Mouse (Mus musculus) 3134 (cell line): ENCODE results near the gene Lmo7.

Experiments used
- DNase-seq: peaks from one replicate; pipeline ENCODE4 v3.0.0-alpha.2; 2011; ENCODE audit warnings: low spot score; ENCODE audit not compliant: insufficient read length; ENCODE audit errors: extremely low read depth

Gene Lmo7

DNA sequence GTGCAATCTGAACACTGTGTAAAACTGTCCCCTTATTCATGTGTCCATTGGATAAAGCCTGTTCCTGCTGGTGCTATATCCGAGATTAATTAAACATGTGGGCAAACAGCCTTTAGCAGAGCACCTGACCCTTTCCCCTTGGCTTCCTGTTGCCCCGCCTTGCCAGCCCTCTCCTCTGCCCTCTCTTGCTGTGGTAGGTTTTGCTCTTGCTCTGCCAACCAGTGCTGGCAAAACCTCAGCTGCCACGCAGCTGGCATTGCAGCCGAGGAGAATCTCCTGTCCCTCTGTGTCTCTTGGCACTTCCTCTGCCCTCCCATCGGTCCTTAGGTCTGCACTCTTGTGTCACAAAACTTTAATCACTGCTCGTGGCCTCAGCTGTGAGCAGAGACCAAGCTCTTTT lies 100.4 kb downstream of the Lmo7 start:
- peak; percentile 35 for DNase-seq

GRCm38 (mm10) chr14:101834109-101834508 lies 104.4 kb downstream of the Lmo7 start:
- no peak for DNase-seq

DNA sequence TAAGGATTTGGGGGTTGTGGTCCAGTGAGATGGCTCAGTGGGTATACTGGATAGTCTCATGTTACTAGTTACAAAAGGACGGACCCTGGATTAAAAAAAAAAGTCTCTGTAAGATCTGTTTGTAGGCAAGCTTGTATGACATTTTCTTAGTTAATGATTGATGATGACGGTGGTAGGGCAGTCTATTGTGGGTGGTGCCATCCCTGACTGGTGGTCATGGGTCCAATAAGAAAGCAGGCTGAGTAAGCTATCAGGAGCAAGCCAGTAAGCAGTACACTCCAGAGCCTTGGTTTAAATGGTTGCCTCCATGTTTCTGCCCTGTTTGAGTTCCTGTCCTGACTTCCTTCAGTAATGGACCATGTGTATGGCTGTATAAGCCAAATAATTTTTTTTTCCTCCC lies 106.6 kb downstream of the Lmo7 start:
- DNase-seq = no peak

DNA sequence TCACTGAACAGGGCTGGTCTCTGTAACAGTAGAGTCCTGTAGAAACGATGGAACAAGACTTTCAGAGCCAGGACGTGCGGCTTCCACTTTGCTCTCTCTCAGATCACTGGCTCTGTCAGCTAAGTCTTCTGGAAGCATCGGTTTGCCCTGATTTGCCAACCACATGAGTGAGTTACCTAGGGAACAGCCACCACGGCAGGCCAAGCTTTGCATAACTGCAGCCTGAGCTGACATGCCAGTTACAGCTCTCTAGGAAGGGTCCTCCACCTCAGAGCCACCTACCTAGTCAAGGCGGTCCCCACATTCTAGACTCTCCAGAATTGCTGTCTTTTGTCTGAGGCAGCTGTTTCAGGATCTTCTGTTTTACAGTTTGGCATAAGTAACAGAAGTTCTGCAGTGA lies 107.4 kb downstream of the Lmo7 start:
- no peak for DNase-seq

GRCm38 (mm10) chr14:101838231-101838839 lies 108.6 kb downstream of the Lmo7 start:
- DNase-seq = peak; percentile 14

GRCm38 (mm10) chr14:101839771-101840731 lies 110.3 kb downstream of the Lmo7 start:
- DNase-seq = peak; percentile 54

DNA sequence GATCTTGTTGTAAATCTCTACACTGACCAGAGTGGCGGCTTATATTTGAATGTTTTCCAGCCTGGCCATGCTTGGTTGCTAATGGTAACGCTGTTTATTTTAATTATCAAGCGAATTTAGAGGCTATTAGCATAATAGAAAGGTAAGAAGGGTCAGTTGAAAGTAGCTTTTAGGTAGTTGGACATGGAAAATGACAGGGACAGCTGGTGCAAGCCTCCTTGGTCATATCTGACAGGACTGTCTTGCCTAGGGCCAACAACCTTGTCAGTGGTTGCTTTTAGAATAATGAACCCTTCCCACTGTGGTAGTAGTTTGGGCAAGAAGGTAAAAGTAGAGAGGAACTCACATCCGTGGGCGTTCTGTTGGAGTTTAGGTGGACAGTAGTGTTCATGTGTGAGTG lies 111.5 kb downstream of the Lmo7 start:
- DNase-seq = no peak

- no peak for DNase-seq
These were observed 112.8 kb downstream of the Lmo7 start for GRCm38 (mm10) chr14:101842521-101842920.

DNA sequence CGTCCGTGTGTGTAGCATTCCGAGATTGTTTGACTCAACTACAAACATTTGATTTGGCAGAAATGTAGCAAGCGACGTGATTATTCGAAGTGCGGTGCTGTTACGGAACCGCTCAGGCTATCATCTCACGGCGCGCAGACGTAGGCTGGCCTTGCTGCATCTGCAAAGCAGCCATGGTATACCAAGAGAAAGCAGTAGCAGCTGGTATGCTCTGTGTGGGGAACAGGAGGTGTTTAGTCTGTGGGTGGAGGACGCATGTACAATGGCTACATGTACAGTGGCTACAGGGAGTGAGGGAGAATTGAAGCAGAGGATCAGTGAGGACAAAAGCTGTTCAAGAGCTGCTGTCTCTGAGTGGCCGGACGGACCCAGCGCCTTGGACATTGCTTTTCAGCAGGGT lies 113.7 kb downstream of the Lmo7 start:
- no peak for DNase-seq

GRCm38 (mm10) chr14:101844467-101844866 lies 114.7 kb downstream of the Lmo7 start:
- DNase-seq = no peak

- DNase-seq = no peak
These were observed 116.5 kb downstream of the Lmo7 start for GRCm38 (mm10) chr14:101846097-101846882.

- no peak for DNase-seq
These were observed 117.8 kb downstream of the Lmo7 start for GRCm38 (mm10) chr14:101847520-101847919.

GRCm38 (mm10) chr14:101852584-101853195 lies 122.9 kb downstream of the Lmo7 start:
- DNase-seq = no peak

GRCm38 (mm10) chr14:101853207-101853606 lies 123.5 kb downstream of the Lmo7 start:
- DNase-seq = no peak

DNA sequence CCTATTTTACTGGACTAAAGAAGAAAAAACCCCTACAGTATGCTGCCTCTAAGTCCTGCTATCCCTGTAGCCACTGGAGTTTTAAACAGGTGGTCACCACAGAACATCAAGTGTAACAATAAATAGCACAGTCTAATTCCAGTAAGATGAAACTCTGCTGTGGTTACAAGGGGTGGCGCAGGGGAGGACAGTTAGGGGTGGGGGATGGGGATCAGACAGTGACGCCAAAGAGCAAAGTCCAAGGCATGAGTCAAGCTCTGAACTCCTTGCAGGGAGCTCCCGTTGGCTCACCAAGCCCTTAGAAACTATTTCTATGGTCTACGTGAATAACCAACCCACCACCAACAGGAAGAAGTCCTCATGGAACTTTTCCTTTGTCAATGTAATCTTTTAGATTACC lies 124.0 kb downstream of the Lmo7 start:
- peak; percentile 62 for DNase-seq

GRCm38 (mm10) chr14:101854226-101854625 lies 124.5 kb downstream of the Lmo7 start:
- DNase-seq = no peak

- DNase-seq = no peak
These were observed 129.6 kb downstream of the Lmo7 start for GRCm38 (mm10) chr14:101859305-101859886.

DNA sequence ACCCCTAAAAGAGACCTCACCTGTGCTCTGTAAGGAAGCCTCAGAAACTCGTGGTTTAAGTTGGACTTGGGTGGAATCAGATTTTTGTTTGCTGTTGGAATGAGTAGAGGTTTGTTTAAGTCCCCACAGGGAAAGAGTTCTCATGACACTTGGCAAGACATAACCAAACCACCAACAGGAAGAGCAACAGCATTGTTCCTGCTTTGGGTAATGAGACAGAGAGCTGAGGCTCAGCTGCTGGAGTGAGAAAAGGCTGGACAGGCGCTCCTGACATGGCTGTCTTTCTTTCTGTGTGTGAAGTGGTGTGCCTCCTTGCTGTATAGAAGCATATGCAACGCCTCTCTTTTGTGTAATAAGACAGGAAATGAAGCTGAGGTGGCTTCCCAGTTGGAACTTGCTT lies 132.3 kb downstream of the Lmo7 start:
- DNase-seq = no peak

- no peak for DNase-seq
These were observed 137.4 kb downstream of the Lmo7 start for GRCm38 (mm10) chr14:101867071-101867733.

GRCm38 (mm10) chr14:101869145-101869544 lies 139.4 kb downstream of the Lmo7 start:
- peak; percentile 19 for DNase-seq
